Mouse (Mus musculus) ES-E14 (cell line): ENCODE data around the gene Tpm4. TPM values are rescaled to one million over a fixed set of nuclear protein-coding genes. Genes with fewer than 3 reads are reported as not detected.
A peak's percentile ranks its signal among the peaks of the same experiment; 100 is the strongest.
"Not testable (repeated sequence)": the region's sequence is repeated elsewhere in the genome, so short reads cannot be mapped to it uniquely, and the experiment has no call there.

Source experiments
- DNase-seq: peaks from one replicate; pipeline ENCODE4 v3.0.0-alpha.2; 2013; ENCODE audit warnings: low read depth, low spot score
- H3K27ac ChIP-seq: 2 replicates; pipeline ENCODE4 v1.5.1; 2012; ENCODE audit warnings: low read depth, mild to moderate bottlenecking, low read length, moderate library complexity, mixed read lengths; ENCODE audit not compliant: poor library complexity, insufficient read depth, severe bottlenecking
- H3K36me3 ChIP-seq: 2 replicates; pipeline ENCODE4 v1.6.1; 2012; ENCODE audit warnings: mild to moderate bottlenecking, low read length, moderate library complexity, mixed read lengths; ENCODE audit not compliant: control insufficient read depth, poor library complexity, insufficient read depth, severe bottlenecking
- H3K4me1 ChIP-seq, 2 experiments: fragments of 150-350 bp in 1 of 2; sonication (generic) in 1 of 2; 2 replicates each; pipeline ENCODE4 v1.6.1; 2012; ENCODE audit warnings: low read length in 2 of 2, mild to moderate bottlenecking in 1 of 2, mixed read lengths in 1 of 2; ENCODE audit not compliant: control insufficient read depth in 2 of 2, insufficient read depth in 2 of 2, poor library complexity in 1 of 2
- H3K4me3 ChIP-seq, 2 experiments: fragments of 150-350 bp in 1 of 2; sonication (generic) in 1 of 2; 2 replicates each; pipeline ENCODE4 v1.5.1; 2012; ENCODE audit warnings: low read length in 2 of 2, low read depth in 1 of 2, mild to moderate bottlenecking in 1 of 2, mixed read lengths in 1 of 2; ENCODE audit not compliant: insufficient read depth in 1 of 2, poor library complexity in 1 of 2, severe bottlenecking in 1 of 2
- H3K9ac ChIP-seq: 2 replicates; pipeline ENCODE4 v1.6.1; 2012; ENCODE audit warnings: low read depth, mild to moderate bottlenecking, low read length, mixed read lengths; ENCODE audit not compliant: poor library complexity, insufficient read depth, severe bottlenecking
- H3K9me3 ChIP-seq: fragments of 150-350 bp; sonication (generic); 2 replicates; pipeline ENCODE4 v1.6.1; 2012; ENCODE audit warnings: low read depth, mild to moderate bottlenecking, low read length; ENCODE audit not compliant: control insufficient read depth, insufficient read depth
- CHD2 ChIP-seq: IDR thresholded peaks from 2 replicates; pipeline ENCODE4 v1.6.1; 2014; ENCODE audit warnings: mild to moderate bottlenecking, low read depth, low read length, inconsistent platforms
- HCFC1 ChIP-seq: IDR thresholded peaks from 2 replicates; pipeline ENCODE4 v1.6.1; 2012; ENCODE audit warnings: low read length, inconsistent platforms, borderline replicate concordance; ENCODE audit not compliant: insufficient read depth
- MAFK ChIP-seq: IDR thresholded peaks from 2 replicates; pipeline ENCODE4 v1.6.1; 2014; ENCODE audit warnings: mild to moderate bottlenecking, low read depth, low read length, inconsistent platforms; ENCODE audit not compliant: insufficient read depth
- ZC3H11A ChIP-seq: IDR thresholded peaks from 2 replicates; pipeline ENCODE4 v1.6.1; 2012; ENCODE audit warnings: low read depth, mild to moderate bottlenecking, inconsistent platforms, low read length, borderline replicate concordance
- ZNF384 ChIP-seq: IDR thresholded peaks from 2 replicates; pipeline ENCODE4 v1.6.1; 2012; ENCODE audit warnings: low read depth, low read length, inconsistent platforms
- in situ Hi-C, 2 experiments: fragments of 600-800 bp; cut with MboI; formaldehyde crosslinking; loops; one replicate each; pipeline ENCODE4 v1.15.1; 2025; ENCODE audit warnings: low sequenced_read_pairs in 2 of 2, inconsistent platforms in 1 of 2; ENCODE audit not compliant: unreplicated experiment in 2 of 2
- total RNA-seq: library from RNA; depleted of rRNA; stranded (reverse); fragments of 300-350 nt; gene quantifications from 2 replicates; pipeline ENCODE4 v1.2.3, GENCODE M21; 2012; rRNA removed

The Tpm4 gene
- total RNA-seq: 72.9 and 146 TPM in 2 replicates

GRCm38 (mm10) chr8:72134756-72135445 is at the start of gene Tpm4:
Gene Tpm4 (plus strand): TSS chr8:72134975.
- Histone ChIP-seq H3K4me3 (peak within 1 kb of the TSS; percentile 94 to 97), H3K4me1 (peaks cover 2 to 6% of the 10 kb centered on the region in 2 experiments; a peak in 2 of 4 replicates), H3K9me3 (no peaks in the 10 kb centered on the region), H3K27ac (peak within 1 kb of the TSS; percentile 86; the same call in 1 of the 2 replicates), H3K9ac (peak within 1 kb of the TSS; percentile 93), H3K36me3 (peaks cover 11% of the 10 kb centered on the region; the same call in 1 of the 2 replicates)
- no peak for DNase-seq
- in situ Hi-C loops: no loop called here
- 0 out of 2 replicates have a peak, but pooled peaks have one; percentile 21 for TF ChIP-seq MAFK
- no peak for TF ChIP-seq HCFC1

GRCm38 (mm10) chr8:72087611-72088010 is 47.2 kb upstream of the Tpm4 start:
- H3K36me3 ChIP-seq, H3K9ac ChIP-seq, H3K4me3 ChIP-seq, H3K27ac ChIP-seq, H3K9me3 ChIP-seq, in situ Hi-C loops, H3K4me1 ChIP-seq: not testable (repeated sequence)
- DNase-seq: peak; percentile 13
- TF ChIP-seq ZC3H11A: peak; percentile 49; the same call in 1 of the 2 replicates

DNA sequence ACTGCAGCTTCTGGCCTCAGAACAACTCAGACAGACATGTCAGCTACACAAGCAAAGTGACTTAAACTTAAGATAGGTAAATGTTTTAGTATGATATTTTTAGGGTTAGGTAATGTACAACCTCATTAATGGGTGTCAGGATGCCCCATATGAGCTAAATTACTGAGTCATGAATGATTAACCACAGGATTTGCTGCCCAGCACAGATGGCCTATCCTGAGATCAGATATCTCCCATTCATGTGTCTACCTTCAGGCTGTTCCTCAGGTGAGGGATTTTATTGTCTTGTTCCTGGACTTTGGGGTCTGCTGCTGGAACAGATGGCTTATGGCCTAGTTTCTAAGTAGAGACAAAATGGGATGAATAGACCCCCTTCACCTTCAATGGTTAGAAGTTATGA is 38.1 kb upstream of the Tpm4 start:
- H3K9ac ChIP-seq, DNase-seq, H3K36me3 ChIP-seq, H3K4me1 ChIP-seq, H3K9me3 ChIP-seq, H3K27ac ChIP-seq, in situ Hi-C loops, H3K4me3 ChIP-seq: not testable (repeated sequence)

DNA sequence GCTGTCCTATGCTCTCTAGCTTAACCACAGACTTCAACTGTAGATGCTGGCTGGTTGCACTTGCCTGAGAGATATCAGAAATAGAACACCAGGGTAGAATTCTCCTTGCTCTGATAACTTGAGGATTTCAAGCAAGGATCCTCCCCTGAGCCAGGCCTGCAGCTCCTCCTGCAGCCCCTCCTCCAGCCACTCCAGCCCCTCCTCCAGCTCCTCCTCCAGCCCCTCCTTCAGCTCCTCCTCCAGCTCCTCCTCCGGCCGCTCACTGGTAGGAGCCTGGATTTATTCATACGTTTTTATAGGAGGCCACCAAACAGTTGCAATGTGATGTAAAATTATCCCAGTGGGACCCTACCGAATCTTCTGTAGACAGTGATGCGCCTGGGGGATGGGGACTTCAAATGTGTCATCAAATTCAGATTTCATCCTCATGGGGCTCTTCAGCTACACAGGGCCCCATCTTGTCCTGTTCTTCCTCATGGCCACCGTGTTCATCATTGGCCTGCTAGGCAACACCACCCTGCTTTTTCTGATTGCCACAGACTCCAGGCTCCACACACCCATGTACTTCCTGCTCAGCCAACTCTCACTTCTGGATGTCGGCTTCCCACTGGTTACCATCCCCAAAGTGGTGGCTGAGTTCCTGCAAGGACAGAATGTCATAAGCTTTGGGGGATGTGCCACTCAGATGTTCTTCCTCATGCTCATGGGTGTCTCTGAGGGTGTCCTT is 35.2 kb upstream of the Tpm4 start:
- H3K9me3 ChIP-seq, H3K27ac ChIP-seq, in situ Hi-C loops, H3K4me1 ChIP-seq, H3K4me3 ChIP-seq, H3K36me3 ChIP-seq, H3K9ac ChIP-seq: not testable (repeated sequence)
- peak; percentile 53 for DNase-seq

GRCm38 (mm10) chr8:72105165-72105564 is 29.6 kb upstream of the Tpm4 start:
- H3K36me3 ChIP-seq: no peaks in the 10 kb centered on the region
- H3K4me3 ChIP-seq: no peak overlapping the region
- no peaks in the 10 kb centered on the region for H3K9me3 ChIP-seq
- in situ Hi-C loops: no loop called here
- no peak overlapping the region for H3K9ac ChIP-seq
- TF ChIP-seq MAFK (no peak), ZC3H11A (no peak), CHD2 (no peak), ZNF384 (no peak), HCFC1 (no peak)
- H3K27ac ChIP-seq: no peak overlapping the region
- no peaks in the 10 kb centered on the region for H3K4me1 ChIP-seq
- no peak for DNase-seq
